Mouse (Mus musculus) left cerebral cortex, postnatal 36 days (tissue): Measurements from ENCODE around the gene Dicer1. TPM values are rescaled to one million over a fixed set of nuclear protein-coding genes. Genes with fewer than 3 reads are reported as not detected.

Experiments used
- total RNA-seq, 2 experiments: library from RNA; stranded (reverse); gene quantifications; 2 replicates each; pipeline ENCODE4 v1.2.3; 2021

Dicer1 gene
- total RNA-seq, 2 experiments from 2014 or later, result 37.4 to 38.5 TPM

Other genes with a start within 250 kb of the Dicer1 start
- gene Clmn, start 113.1 kb upstream of the Dicer1 start, total RNA-seq, result 10 to 100 TPM; 45.7 to 53.7 TPM